Comparison of ENCODE assay signal across 12 mouse cellular contexts in genomic region chr8:54736660-54737312, GRCm38 (mm10).
DNase-seq lines count a peak whose midpoint lies in the region; ATAC-seq and TF ChIP-seq lines count a peak whose summit lies in the region.
"Had no signal": no experiment of that assay in that cellular context is flagged by ENCODE, and none has a peak within 500 bp of the region (broad histone marks: within the 10 kb centered on the region; RNA-seq: fewer than 3 reads in every experiment).

No protein-coding gene starts in this region.

- no peak overlapping the region for H3K9ac ChIP-seq in forebrain, postnatal 0 days
- H3K9ac ChIP-seq: embryonic facial prominence, embryonic 12.5 days; liver, embryonic 15.5 days had no signal

- no peak overlapping the region for H3K4me3 ChIP-seq in forebrain, postnatal 0 days (ENCODE audit: low read depth, low read length)
- H3K4me3 ChIP-seq: embryonic facial prominence, embryonic 12.5 days; liver, embryonic 15.5 days had no signal

- H3K4me1 ChIP-seq in forebrain, postnatal 0 days (ENCODE audit: insufficient read depth): 0 out of 2 replicates have a peak, but pooled peaks cover 4% of the 10 kb centered on the region
- H3K4me1 ChIP-seq: embryonic facial prominence, embryonic 12.5 days; liver, embryonic 15.5 days had no signal

- H3K36me3 ChIP-seq in forebrain, postnatal 0 days (ENCODE audit: insufficient read depth): no peaks in the 10 kb centered on the region
- H3K36me3 ChIP-seq: embryonic facial prominence, embryonic 12.5 days; liver, embryonic 15.5 days had no signal

- H3K27me3 ChIP-seq in forebrain, postnatal 0 days (ENCODE audit: insufficient read depth, low read length): no peaks in the 10 kb centered on the region
- H3K27me3 ChIP-seq: embryonic facial prominence, embryonic 12.5 days; liver, embryonic 15.5 days had no signal

- peak; percentile 5 for DNase-seq in cerebellum, adult 8-10 months
- no peak for DNase-seq in cerebellum, adult 11-12 months
- DNase-seq in kidney, postnatal 36 days: peak; percentile 3 to 11
- DNase-seq in kidney, adult 8-10 months: no peak
- peak; percentile 11 for DNase-seq in 416B (ENCODE audit: low read depth)
- DNase-seq in forebrain, postnatal 0 days: peak; percentile 86
- no peak for DNase-seq in spleen, postnatal 36 days (ENCODE audit: low spot score in 2 of 2)
- DNase-seq: heart, adult 11 months had no signal

- H3K4me2 ChIP-seq in forebrain, postnatal 0 days (ENCODE audit: low read depth): no peak overlapping the region
- H3K4me2 ChIP-seq: embryonic facial prominence, embryonic 12.5 days; liver, embryonic 15.5 days had no signal

- peak; percentile 89 for TF ChIP-seq CTCF in forebrain, postnatal 0 days (IDR thresholded peaks at IDR 0.05; ENCODE audit: low read depth)

- no peak overlapping the region for H3K27ac ChIP-seq in forebrain, postnatal 0 days (ENCODE audit: low read depth, low read length)
- H3K27ac ChIP-seq: embryonic facial prominence, embryonic 12.5 days; liver, embryonic 15.5 days had no signal

- 54% methylated on average over 5 of the region's 5 CpGs for WGBS in forebrain, postnatal 0 days

- peak; percentile 91 for ATAC-seq in forebrain, postnatal 0 days
- no peak for ATAC-seq in inflammation-experienced regulatory T-cells, adult 6 months
- ATAC-seq: activated CD4-positive, CD25-positive, alpha-beta regulatory T cell, adult 4 months had no signal

- H3K9me3 ChIP-seq in forebrain, postnatal 0 days (ENCODE audit: low read length): no peaks in the 10 kb centered on the region
- H3K9me3 ChIP-seq: embryonic facial prominence, embryonic 12.5 days; liver, embryonic 15.5 days had no signal

Comparison
In these comparisons a context has a peak if more than half of its experiments do, and no peak if none do; other contexts are left out.
1. DNase-seq: peak in cerebellum, adult 8-10 months (single experiment), kidney, postnatal 36 days (2 of 2), 416B (single experiment) and forebrain, postnatal 0 days (single experiment); none in cerebellum, adult 11-12 months (single experiment), kidney, adult 8-10 months (0 of 2) and spleen, postnatal 36 days (0 of 2).